Mouse (Mus musculus) liver, postnatal 0 days (tissue): ENCODE measurements around the gene Smc1b. TPM values are rescaled to one million over a fixed set of nuclear protein-coding genes. Genes with fewer than 3 reads are reported as not detected.
"Not testable (repeated sequence)": the region's sequence is repeated elsewhere in the genome, so short reads cannot be mapped to it uniquely, and the experiment has no call there.

Experiments used
- ATAC-seq: fragments of 200-750 bp; cut with Nextera tagmentation; 2 replicates; pipeline ENCODE4 v1.8.0; 2017; ENCODE audit warnings: mild to moderate bottlenecking, moderate library complexity
- DNase-seq: peaks from one replicate; pipeline ENCODE4 v3.0.0-alpha.2; 2016
- H3K27ac ChIP-seq: fragments of 300-500 bp; sonication (generic); 2 replicates; pipeline ENCODE4 v1.5.1; 2014; ENCODE audit warnings: antibody characterized with exemption, moderate library complexity, mild to moderate bottlenecking, low read depth
- H3K27me3 ChIP-seq: fragments of 300-500 bp; sonication (generic); 2 replicates; pipeline ENCODE4 v1.6.1; 2014; ENCODE audit warnings: low read length, control low read depth, mixed read lengths; ENCODE audit not compliant: insufficient read depth
- H3K36me3 ChIP-seq: fragments of 300-500 bp; sonication (generic); replicated peaks from 2 replicates; pipeline ENCODE4 v1.6.1; 2014; ENCODE audit warnings: mild to moderate bottlenecking, control low read depth, low read length, moderate library complexity, mixed read lengths; ENCODE audit not compliant: insufficient read depth
- H3K4me1 ChIP-seq: fragments of 300-500 bp; sonication (generic); 2 replicates; pipeline ENCODE4 v1.6.1; 2014; ENCODE audit warnings: antibody characterized with exemption, mild to moderate bottlenecking, control low read depth; ENCODE audit not compliant: insufficient read depth
- H3K4me2 ChIP-seq: fragments of 300-500 bp; sonication (generic); 2 replicates; pipeline ENCODE4 v1.6.1; 2014; ENCODE audit warnings: low read depth, mild to moderate bottlenecking, low read length, moderate library complexity, mixed read lengths
- H3K4me3 ChIP-seq: fragments of 300-500 bp; sonication (generic); 2 replicates; pipeline ENCODE4 v1.5.1; 2014; ENCODE audit warnings: low read depth, low read length
- H3K9ac ChIP-seq: fragments of 300-500 bp; sonication (generic); replicated peaks from 2 replicates; pipeline ENCODE4 v1.6.1; 2014; ENCODE audit warnings: mild to moderate bottlenecking, moderate library complexity
- H3K9me3 ChIP-seq: fragments of 300-500 bp; sonication (generic); 2 replicates; pipeline ENCODE4 v1.6.1; 2016; ENCODE audit warnings: mild to moderate bottlenecking, control low read depth, low read length, mixed read lengths
- CTCF ChIP-seq: sonication (generic); IDR thresholded peaks from 2 replicates; pipeline ENCODE4 v1.5.1; 2016; ENCODE audit warnings: antibody characterized with exemption, low read depth
- EP300 ChIP-seq: IDR thresholded peaks from 2 replicates; pipeline ENCODE4 v1.6.1; 2016; ENCODE audit warnings: antibody characterized with exemption, low read depth, mild to moderate bottlenecking
- WGBS: fragments of 180-500 bp; shearing (Covaris S2); extraction: QIAGEN DNeasy Blood & Tissue Kit; methylation state at CpG from one replicate; pipeline ENCODE4 v1.1.7; 2014; ENCODE audit not compliant: insufficient replicate concordance; 5-methylcytosine and 5-hydroxymethylcytosine counted together
- polyA plus RNA-seq: library from polyadenylated mRNA; unstranded; fragments of >200 nt; fragmentation: Nextera tagmentation; extraction: Ambion mirVana; gene quantifications from 2 replicates; pipeline ENCODE4 v1.2.1, GENCODE M21; 2015

The Smc1b gene
- polyA plus RNA-seq, 1 experiment from 2014 or later = 0.94 TPM

GRCm38 (mm10) chr15:85031866-85032265, 99.9 kb downstream of the Smc1b start:
- no peak overlapping the region for H3K9ac ChIP-seq
- TF ChIP-seq EP300 (no peak), CTCF (no peak)
- DNase-seq (no peak), ATAC-seq (no peak)
- H3K4me2 ChIP-seq = no peak overlapping the region
- no peaks in the 10 kb centered on the region for H3K9me3 ChIP-seq
- H3K36me3 ChIP-seq = no peaks in the 10 kb centered on the region
- no peak overlapping the region for H3K27ac ChIP-seq
- no peaks in the 10 kb centered on the region for H3K27me3 ChIP-seq
- no peak overlapping the region for H3K4me3 ChIP-seq
- 78% methylated on average over 3 of the region's 3 CpGs for WGBS
- H3K4me1 ChIP-seq = peaks cover 9% of the 10 kb centered on the region

GRCm38 (mm10) chr15:85030643-85031042, 101.1 kb downstream of the Smc1b start:
- H3K36me3 ChIP-seq, H3K4me1 ChIP-seq, DNase-seq, H3K4me3 ChIP-seq, H3K4me2 ChIP-seq, H3K27ac ChIP-seq, ATAC-seq, H3K27me3 ChIP-seq, H3K9me3 ChIP-seq, H3K9ac ChIP-seq: not testable (repeated sequence)
- 27% methylated on average over 1 of the region's 1 CpGs for WGBS

- WGBS = 50% methylated on average over 1 of the region's 1 CpGs
- H3K4me1 ChIP-seq, H3K9me3 ChIP-seq, H3K9ac ChIP-seq, H3K27me3 ChIP-seq, H3K27ac ChIP-seq, H3K4me2 ChIP-seq, ATAC-seq, H3K4me3 ChIP-seq, H3K36me3 ChIP-seq, DNase-seq: not testable (repeated sequence)
Measured at GRCm38 (mm10) chr15:85028648-85029047, 103.1 kb downstream of the Smc1b start, which contains the start of gene Fam118a. Gene Fam118a (plus strand): TSS chr15:85028948.

GRCm38 (mm10) chr15:85027740-85028139, 104.0 kb downstream of the Smc1b start:
- Histone ChIP-seq H3K27me3 (no peaks in the 10 kb centered on the region), H3K4me3 (no peak overlapping the region), H3K27ac (no peak overlapping the region), H3K4me1 (no peaks in the 10 kb centered on the region), H3K9ac (no peak overlapping the region), H3K9me3 (no peaks in the 10 kb centered on the region), H3K36me3 (no peaks in the 10 kb centered on the region), H3K4me2 (no peak overlapping the region)
- 63% methylated on average over 4 of the region's 4 CpGs for WGBS
- no peak for TF ChIP-seq EP300
- TF ChIP-seq CTCF = no peak
- no peak for ATAC-seq
- DNase-seq = no peak

GRCm38 (mm10) chr15:85026197-85026596, 105.6 kb downstream of the Smc1b start:
- no peak for TF ChIP-seq EP300
- no peak for TF ChIP-seq CTCF
- H3K27ac ChIP-seq = no peak overlapping the region
- no peak overlapping the region for H3K4me3 ChIP-seq
- no peaks in the 10 kb centered on the region for H3K36me3 ChIP-seq
- DNase-seq (no peak), ATAC-seq (no peak)
- no peak overlapping the region for H3K9ac ChIP-seq
- whole genome bisulfite sequencing = 61% methylated on average over 4 of the region's 4 CpGs
- no peaks in the 10 kb centered on the region for H3K27me3 ChIP-seq
- no peaks in the 10 kb centered on the region for H3K4me1 ChIP-seq
- H3K9me3 ChIP-seq = no peaks in the 10 kb centered on the region
- H3K4me2 ChIP-seq = no peak overlapping the region

GRCm38 (mm10) chr15:85022211-85022610, 109.6 kb downstream of the Smc1b start:
- Histone ChIP-seq H3K9me3 (no peaks in the 10 kb centered on the region), H3K36me3 (no peaks in the 10 kb centered on the region), H3K27ac (no peak overlapping the region), H3K4me1 (no peaks in the 10 kb centered on the region), H3K9ac (no peak overlapping the region), H3K27me3 (peaks cover 2% of the 10 kb centered on the region; the same call in 1 of the 2 replicates), H3K4me2 (no peak overlapping the region), H3K4me3 (no peak overlapping the region)
- WGBS = 52% methylated on average over 4 of the region's 4 CpGs
- no peak for DNase-seq
- TF ChIP-seq CTCF = no peak
- no peak for TF ChIP-seq EP300
- no peak for ATAC-seq
